Mouse (Mus musculus) midbrain, postnatal 0 days (tissue): ENCODE results near the gene Tdp2. TPM values are rescaled to one million over a fixed set of nuclear protein-coding genes. Genes with fewer than 3 reads are reported as not detected.

Source experiments
- ATAC-seq: fragments of 200-750 bp; cut with Nextera tagmentation; 2 replicates; pipeline ENCODE4 v1.8.0; 2017; ENCODE audit warnings: moderate number of reproducible peaks, mild to moderate bottlenecking, moderate TSS enrichment, moderate library complexity; ENCODE audit not compliant: low FRiP score
- DNase-seq: peaks from one replicate; pipeline ENCODE4 v3.0.0-alpha.2; 2015; ENCODE audit warnings: low spot score
- H3K27ac ChIP-seq: fragments of 300-500 bp; sonication (generic); 2 replicates; pipeline ENCODE4 v1.5.1; 2014; ENCODE audit warnings: low read depth, mild to moderate bottlenecking, low read length, mixed read lengths
- H3K27me3 ChIP-seq: fragments of 300-500 bp; sonication (generic); 2 replicates; pipeline ENCODE4 v1.6.1; 2014; ENCODE audit warnings: low read length, control low read depth, mixed read lengths; ENCODE audit not compliant: insufficient read depth
- H3K36me3 ChIP-seq: fragments of 300-500 bp; sonication (generic); 2 replicates; pipeline ENCODE4 v1.6.1; 2014; ENCODE audit warnings: low read length, control low read depth, mixed read lengths; ENCODE audit not compliant: insufficient read depth
- H3K4me1 ChIP-seq: fragments of 300-500 bp; sonication (generic); 2 replicates; pipeline ENCODE4 v1.6.1; 2014; ENCODE audit warnings: mild to moderate bottlenecking, control low read depth, antibody characterized with exemption, low read length, mixed read lengths; ENCODE audit not compliant: insufficient read depth
- H3K4me2 ChIP-seq: fragments of 300-500 bp; sonication (generic); 2 replicates; pipeline ENCODE4 v1.6.1; 2014; ENCODE audit warnings: low read depth, mild to moderate bottlenecking, low read length, mixed read lengths; ENCODE audit not compliant: poor library complexity, severe bottlenecking
- H3K4me3 ChIP-seq: fragments of 300-500 bp; sonication (generic); 2 replicates; pipeline ENCODE4 v1.5.1; 2014; ENCODE audit warnings: low read depth, mild to moderate bottlenecking, low read length, moderate library complexity
- H3K9ac ChIP-seq: fragments of 300-500 bp; sonication (generic); replicated peaks from 2 replicates; pipeline ENCODE4 v1.6.1; 2014; ENCODE audit warnings: mild to moderate bottlenecking, low read length, moderate library complexity, mixed read lengths; ENCODE audit not compliant: poor library complexity, severe bottlenecking
- H3K9me3 ChIP-seq: fragments of 300-500 bp; sonication (generic); 2 replicates; pipeline ENCODE4 v1.6.1; 2016; ENCODE audit warnings: low read length, control low read depth
- CTCF ChIP-seq: IDR thresholded peaks from 2 replicates; pipeline ENCODE4 v1.5.1; 2016; ENCODE audit warnings: antibody characterized with exemption, mild to moderate bottlenecking
- WGBS: fragments of 180-500 bp; shearing (Covaris S2); extraction: QIAGEN DNeasy Blood & Tissue Kit; methylation state at CpG from one replicate; pipeline ENCODE4 v1.1.7; 2014; 5-methylcytosine and 5-hydroxymethylcytosine counted together
- polyA plus RNA-seq: library from polyadenylated mRNA; unstranded; fragments of >200 nt; fragmentation: Nextera tagmentation; extraction: Ambion mirVana; gene quantifications from 2 replicates; pipeline ENCODE4 v1.2.1, GENCODE M21; 2015
- total RNA-seq: library from RNA; depleted of rRNA; stranded (reverse); fragments of >200 nt; gene quantifications from 2 replicates; pipeline ENCODE4 v1.2.3, GENCODE M21; 2014

The Tdp2 gene
- total and polyA plus RNA-seq, 2 experiments from 2014 or later = 27.0 to 28.5 TPM

GRCm38 (mm10) chr13:24819931-24820330 lies 11.5 kb upstream of the Tdp2 start:
- Histone ChIP-seq H3K4me1 (no peaks in the 10 kb centered on the region), H3K27me3 (no peaks in the 10 kb centered on the region), H3K4me2 (no peak overlapping the region), H3K9ac (no peak overlapping the region), H3K27ac (no peak overlapping the region), H3K4me3 (no peak overlapping the region), H3K36me3 (0 out of 2 replicates have a peak, but pooled peaks cover under 1% of the 10 kb centered on the region), H3K9me3 (no peaks in the 10 kb centered on the region)
- 88% methylated on average over 1 of the region's 1 CpGs for WGBS
- ATAC-seq (no peak), DNase-seq (no peak)
- no peak for TF ChIP-seq CTCF

DNA sequence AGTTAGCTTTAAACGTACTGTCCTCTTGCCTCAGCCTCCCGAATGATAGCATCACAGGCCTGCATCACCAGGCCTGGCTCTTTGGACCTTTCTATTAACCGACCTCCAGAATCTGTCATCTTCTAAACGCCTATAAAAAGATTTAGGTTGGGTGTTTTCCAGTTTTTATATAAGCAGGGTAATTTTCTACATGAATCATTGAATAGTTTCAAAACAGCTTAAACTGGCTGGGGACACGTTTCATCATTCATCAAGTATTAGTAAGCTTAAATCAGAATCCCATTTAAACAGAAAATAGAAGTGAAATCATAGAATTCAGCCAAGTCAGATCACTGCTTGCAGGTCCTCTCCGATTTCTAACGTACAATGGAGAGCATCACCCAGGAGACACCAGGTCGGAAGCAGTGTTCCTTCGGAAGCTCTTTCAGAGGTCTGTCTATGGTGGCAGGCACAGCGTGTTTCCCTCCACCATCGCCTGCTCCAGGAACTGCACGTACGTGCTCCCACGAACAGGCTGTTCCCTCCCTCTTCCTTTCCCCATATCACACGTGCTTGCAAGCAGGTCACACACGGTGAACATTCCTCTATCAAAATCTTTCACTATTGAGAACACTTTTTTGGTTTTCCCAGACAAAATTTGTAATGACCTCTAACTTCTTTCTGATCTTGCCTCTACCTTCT lies 8.7 kb upstream of the Tdp2 start:
- no peak overlapping the region for H3K27ac ChIP-seq
- no peaks in the 10 kb centered on the region for H3K4me1 ChIP-seq
- no peaks in the 10 kb centered on the region for H3K27me3 ChIP-seq
- no peaks in the 10 kb centered on the region for H3K36me3 ChIP-seq
- no peak for ATAC-seq
- WGBS = 85% methylated on average over 16 of the region's 16 CpGs
- no peak overlapping the region for H3K9ac ChIP-seq
- no peaks in the 10 kb centered on the region for H3K9me3 ChIP-seq
- no peak for DNase-seq
- H3K4me2 ChIP-seq = no peak overlapping the region
- H3K4me3 ChIP-seq = no peak overlapping the region
- TF ChIP-seq CTCF = no peak

- DNase-seq (no peak), ATAC-seq (no peak)
- H3K27me3 ChIP-seq = no peaks in the 10 kb centered on the region
- no peak overlapping the region for H3K4me3 ChIP-seq
- H3K9me3 ChIP-seq = no peaks in the 10 kb centered on the region
- H3K36me3 ChIP-seq = no peaks in the 10 kb centered on the region
- no peaks in the 10 kb centered on the region for H3K4me1 ChIP-seq
- 94% methylated on average over 4 of the region's 4 CpGs for WGBS
- TF ChIP-seq CTCF = no peak
- no peak overlapping the region for H3K27ac ChIP-seq
- no peak overlapping the region for H3K4me2 ChIP-seq
- H3K9ac ChIP-seq = no peak overlapping the region
Observed at GRCm38 (mm10) chr13:24824647-24825046, 6.8 kb upstream of the Tdp2 start.

DNA sequence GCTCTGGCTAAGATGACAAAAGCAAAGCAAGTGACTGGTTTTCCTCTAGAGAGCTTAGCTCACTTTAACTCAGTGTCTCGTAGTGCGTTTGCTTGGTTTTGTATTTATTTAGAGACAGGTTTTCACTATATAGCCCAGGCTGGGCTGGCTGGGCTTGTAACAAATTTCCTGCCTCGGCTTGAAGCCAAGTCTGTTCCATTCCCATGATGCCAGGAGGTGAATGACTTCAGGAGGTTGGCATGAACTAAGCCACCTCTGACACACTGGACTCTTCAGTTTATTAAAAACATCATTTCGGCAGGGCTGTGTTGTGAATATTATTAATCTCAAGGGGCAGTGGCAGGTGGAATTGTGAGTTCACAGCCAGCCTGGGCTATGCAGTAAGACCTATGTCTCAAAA lies 5.9 kb upstream of the Tdp2 start:
- Histone ChIP-seq H3K9ac (no peak overlapping the region), H3K27ac (no peak overlapping the region), H3K27me3 (no peaks in the 10 kb centered on the region), H3K36me3 (no peaks in the 10 kb centered on the region), H3K4me2 (no peak overlapping the region), H3K9me3 (no peaks in the 10 kb centered on the region), H3K4me3 (no peak overlapping the region), H3K4me1 (no peaks in the 10 kb centered on the region)
- 87% methylated on average over 4 of the region's 4 CpGs for WGBS
- DNase-seq (no peak), ATAC-seq (no peak)
- TF ChIP-seq CTCF = no peak

GRCm38 (mm10) chr13:24826116-24826515 lies 5.4 kb upstream of the Tdp2 start:
- DNase-seq (no peak), ATAC-seq (no peak)
- Histone ChIP-seq H3K9ac (no peak overlapping the region), H3K4me2 (no peak overlapping the region), H3K27ac (no peak overlapping the region), H3K36me3 (no peaks in the 10 kb centered on the region), H3K4me1 (no peaks in the 10 kb centered on the region), H3K4me3 (no peak overlapping the region), H3K27me3 (no peaks in the 10 kb centered on the region), H3K9me3 (no peaks in the 10 kb centered on the region)
- TF ChIP-seq CTCF = no peak
- WGBS = 86% methylated on average over 7 of the region's 7 CpGs

DNA sequence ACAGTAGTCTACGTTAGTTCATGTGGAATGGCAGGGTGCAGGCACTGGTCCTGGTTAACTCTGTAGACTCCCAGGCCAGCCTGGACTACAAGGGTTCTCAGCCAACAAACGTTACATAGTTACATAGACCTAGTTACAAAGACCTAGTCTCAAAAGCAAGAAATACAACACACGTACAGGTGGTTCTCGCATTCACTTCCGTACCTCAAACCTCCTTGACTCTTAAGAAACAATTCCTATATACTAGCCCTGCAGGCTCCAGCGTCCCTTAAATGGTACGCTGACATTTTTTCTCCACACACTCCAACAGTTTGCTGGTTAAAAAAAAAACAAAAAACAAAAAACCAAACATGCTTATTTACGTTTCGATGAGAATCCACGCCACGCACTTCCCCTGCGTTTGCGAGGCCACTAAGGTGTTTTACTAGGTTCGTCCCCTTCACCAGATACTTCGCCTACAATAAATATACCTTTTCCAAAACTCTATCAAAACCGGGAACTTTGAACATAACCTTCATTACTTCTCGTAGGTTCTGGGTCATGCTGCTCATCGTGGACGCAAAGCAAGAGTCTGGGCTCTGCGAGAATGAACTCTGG lies 625 bp upstream of the Tdp2 start:
- H3K27me3 ChIP-seq = no peaks in the 10 kb centered on the region
- 2% methylated on average over 20 of the region's 20 CpGs for WGBS
- no peak overlapping the region for H3K27ac ChIP-seq
- H3K4me1 ChIP-seq = peaks cover 7% of the 10 kb centered on the region; the same call in 1 of the 2 replicates
- H3K9me3 ChIP-seq = no peaks in the 10 kb centered on the region
- no peak for ATAC-seq
- peak overlapping the region; percentile 62 for H3K4me2 ChIP-seq
- no peak for TF ChIP-seq CTCF
- no peak for DNase-seq
- no peaks in the 10 kb centered on the region for H3K36me3 ChIP-seq
- peak overlapping the region; percentile 54 for H3K9ac ChIP-seq
- H3K4me3 ChIP-seq = peak overlapping the region; percentile 72
